Mouse (Mus musculus): ENCODE measurements at regions not wholly inside any gene's neighbourhood (a gene's known extent, or its start where the extent isn't known, plus 50 kb on each side); places are given as distances from the start of the nearest gene placed in this dataset.

DNA sequence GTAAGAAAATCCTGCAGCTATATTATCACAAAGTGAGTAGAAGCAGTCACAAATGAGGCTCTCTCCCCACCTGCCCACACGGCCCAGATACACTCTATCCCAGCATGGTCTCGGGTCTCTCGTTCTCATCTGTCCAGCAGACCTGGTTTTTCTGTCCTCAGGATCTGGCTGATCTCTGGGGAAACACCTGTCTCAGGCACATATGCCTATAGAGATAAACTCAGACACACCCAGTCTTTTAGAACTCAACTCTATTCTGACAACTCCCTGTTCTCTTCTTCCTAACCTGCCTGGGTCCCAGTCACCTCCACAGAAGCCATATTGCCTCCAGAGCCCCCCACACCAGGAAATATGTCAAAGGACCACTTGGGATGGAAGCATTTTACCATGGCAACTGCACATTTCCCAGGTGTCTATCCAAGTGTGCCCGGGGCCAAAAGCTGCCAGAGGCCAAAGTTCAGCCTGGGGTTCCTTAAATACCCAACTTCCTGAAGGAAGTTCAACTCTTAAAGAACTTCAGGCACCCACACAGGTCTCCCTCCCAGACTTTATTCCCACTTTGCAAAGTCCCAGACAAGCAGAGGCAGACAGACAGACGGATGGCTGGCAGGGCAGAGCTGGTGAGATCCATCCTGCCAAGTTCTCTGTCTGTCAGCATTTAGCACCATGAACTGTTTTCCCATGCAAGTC, 279.0 kb downstream of the Cdh26 start:
- no peaks in the 10 kb centered on the region for H3K9me3 ChIP-seq (ENCODE audit: control insufficient read depth, low read length)
- no peak overlapping the region for H3K27ac ChIP-seq (ENCODE audit: low read length)
- H3K9ac ChIP-seq (replicated peaks; ENCODE audit: low read depth, low read length): no peak overlapping the region
- WGBS: 84% methylated on average over 5 of the region's 5 CpGs
- no peak overlapping the region for H3K4me3 ChIP-seq (replicated peaks; ENCODE audit: low read length)
- no peaks in the 10 kb centered on the region for H3K27me3 ChIP-seq (replicated peaks; ENCODE audit: control insufficient read depth, insufficient read depth, low read length)
- ATAC-seq: no peak
- no peak overlapping the region for H3K4me2 ChIP-seq (ENCODE audit: low read length)
- no peaks in the 10 kb centered on the region for H3K36me3 ChIP-seq (ENCODE audit: control insufficient read depth, insufficient read depth)
- no peaks in the 10 kb centered on the region for H3K4me1 ChIP-seq (replicated peaks; ENCODE audit: control insufficient read depth, insufficient read depth, low read length)

GRCm38 (mm10) chr2:178710001-178710400, 279.7 kb downstream of the Cdh26 start:
- H3K9ac ChIP-seq (replicated peaks; ENCODE audit: low read depth, low read length): no peak overlapping the region
- H3K4me2 ChIP-seq (ENCODE audit: low read length): no peak overlapping the region
- H3K4me1 ChIP-seq (replicated peaks; ENCODE audit: control insufficient read depth, insufficient read depth, low read length): no peaks in the 10 kb centered on the region
- no peak overlapping the region for H3K27ac ChIP-seq (ENCODE audit: low read length)
- 92% methylated on average over 3 of the region's 3 CpGs for WGBS
- no peaks in the 10 kb centered on the region for H3K27me3 ChIP-seq (replicated peaks; ENCODE audit: control insufficient read depth, insufficient read depth, low read length)
- no peaks in the 10 kb centered on the region for H3K36me3 ChIP-seq (ENCODE audit: control insufficient read depth, insufficient read depth)
- no peaks in the 10 kb centered on the region for H3K9me3 ChIP-seq (ENCODE audit: control insufficient read depth, low read length)
- no peak overlapping the region for H3K4me3 ChIP-seq (replicated peaks; ENCODE audit: low read length)
- no peak for ATAC-seq

- no peak overlapping the region for H3K9ac ChIP-seq (replicated peaks; ENCODE audit: low read depth, low read length)
- WGBS: 22% methylated on average over 5 of the region's 5 CpGs
- H3K4me2 ChIP-seq (ENCODE audit: low read length): no peak overlapping the region
- H3K4me1 ChIP-seq (replicated peaks; ENCODE audit: control insufficient read depth, insufficient read depth, low read length): no peaks in the 10 kb centered on the region
- no peaks in the 10 kb centered on the region for H3K27me3 ChIP-seq (replicated peaks; ENCODE audit: control insufficient read depth, insufficient read depth, low read length)
- H3K27ac ChIP-seq (ENCODE audit: low read length): no peak overlapping the region
- peak; percentile 57; the same call in 1 of the 2 replicates for ATAC-seq
- no peak overlapping the region for H3K4me3 ChIP-seq (replicated peaks; ENCODE audit: low read length)
- H3K9me3 ChIP-seq (ENCODE audit: control insufficient read depth, low read length): no peaks in the 10 kb centered on the region
- no peaks in the 10 kb centered on the region for H3K36me3 ChIP-seq (ENCODE audit: control insufficient read depth, insufficient read depth)
These were observed 281.3 kb downstream of the Cdh26 start for GRCm38 (mm10) chr2:178711587-178712080.

DNA sequence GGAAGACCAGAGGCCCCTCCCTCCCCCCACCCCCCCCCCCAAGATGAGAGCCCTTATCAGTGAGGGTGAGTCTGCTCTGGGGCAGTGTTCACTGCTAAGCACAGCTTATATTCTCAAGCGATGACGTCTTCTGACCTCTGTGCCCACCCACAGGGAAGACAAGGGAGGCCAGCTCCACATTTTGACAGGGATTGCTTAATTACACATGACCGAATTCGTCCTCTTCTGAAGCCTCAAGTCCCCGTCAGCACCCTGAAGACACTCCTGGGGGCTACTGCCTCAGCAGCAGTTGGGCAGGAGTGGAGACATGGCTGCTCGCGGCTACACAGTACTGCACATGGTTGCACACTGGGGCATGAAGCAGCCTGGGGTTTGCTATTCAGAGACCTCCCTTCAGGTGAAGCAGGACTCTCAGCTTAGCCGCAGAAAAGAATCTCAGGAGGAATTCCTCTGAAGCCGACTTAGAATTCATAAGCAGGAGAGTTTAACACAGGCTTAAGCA, 282.1 kb downstream of the Cdh26 start:
- WGBS: 44% methylated on average over 9 of the region's 9 CpGs

GRCm38 (mm10) chr2:178715500-178716245, 285.3 kb downstream of the Cdh26 start:
- Histone ChIP-seq H3K9me3 (ENCODE audit: control insufficient read depth, low read length) (no peaks in the 10 kb centered on the region), H3K9ac (replicated peaks; ENCODE audit: low read depth, low read length) (no peak overlapping the region), H3K36me3 (ENCODE audit: control insufficient read depth, insufficient read depth) (no peaks in the 10 kb centered on the region), H3K4me3 (replicated peaks; ENCODE audit: low read length) (no peak overlapping the region), H3K27me3 (replicated peaks; ENCODE audit: control insufficient read depth, insufficient read depth, low read length) (no peaks in the 10 kb centered on the region), H3K27ac (ENCODE audit: low read length) (no peak overlapping the region), H3K4me2 (ENCODE audit: low read length) (no peak overlapping the region), H3K4me1 (replicated peaks; ENCODE audit: control insufficient read depth, insufficient read depth, low read length) (no peaks in the 10 kb centered on the region)
- 78% methylated on average over 5 of the region's 5 CpGs for WGBS
- ATAC-seq: no peak

More for the DNA sequence above, 282.1 kb downstream of the Cdh26 start:
- H3K36me3 ChIP-seq (ENCODE audit: control insufficient read depth, insufficient read depth): no peaks in the 10 kb centered on the region
- H3K27me3 ChIP-seq (replicated peaks; ENCODE audit: control insufficient read depth, insufficient read depth, low read length): no peaks in the 10 kb centered on the region
- no peaks in the 10 kb centered on the region for H3K4me1 ChIP-seq (replicated peaks; ENCODE audit: control insufficient read depth, insufficient read depth, low read length)
- H3K9me3 ChIP-seq (ENCODE audit: control insufficient read depth, low read length): no peaks in the 10 kb centered on the region
- no peak for ATAC-seq
- H3K4me2 ChIP-seq (ENCODE audit: low read length): no peak overlapping the region
- H3K27ac ChIP-seq (ENCODE audit: low read length): no peak overlapping the region
- no peak overlapping the region for H3K4me3 ChIP-seq (replicated peaks; ENCODE audit: low read length)
- H3K9ac ChIP-seq (replicated peaks; ENCODE audit: low read depth, low read length): no peak overlapping the region

DNA sequence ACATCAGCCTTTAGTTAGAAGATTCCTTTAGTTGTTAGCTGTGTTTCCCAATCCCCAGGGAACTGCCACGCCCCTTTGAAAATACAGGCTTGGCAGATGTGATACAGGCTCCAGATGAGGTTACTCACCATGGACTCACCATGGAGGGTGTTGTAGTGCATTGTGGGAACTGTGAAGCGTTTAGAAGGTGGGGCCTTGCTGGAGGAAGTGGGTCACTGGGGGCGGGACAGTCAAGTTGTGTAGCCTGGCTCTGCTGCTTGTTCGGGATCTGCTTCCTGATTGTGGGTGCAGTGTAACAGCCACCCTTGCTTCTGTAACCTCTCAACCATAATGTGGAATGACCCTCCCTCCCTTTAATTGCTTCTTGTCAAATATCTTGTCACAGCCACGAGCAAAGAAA, 287.7 kb downstream of the Cdh26 start:
- no peak overlapping the region for H3K9ac ChIP-seq (replicated peaks; ENCODE audit: low read depth, low read length)
- H3K4me3 ChIP-seq (replicated peaks; ENCODE audit: low read length): no peak overlapping the region
- H3K27ac ChIP-seq (ENCODE audit: low read length): no peak overlapping the region
- no peak for ATAC-seq
- H3K27me3 ChIP-seq (replicated peaks; ENCODE audit: control insufficient read depth, insufficient read depth, low read length): no peaks in the 10 kb centered on the region
- no peaks in the 10 kb centered on the region for H3K9me3 ChIP-seq (ENCODE audit: control insufficient read depth, low read length)
- H3K4me2 ChIP-seq (ENCODE audit: low read length): no peak overlapping the region
- no peaks in the 10 kb centered on the region for H3K36me3 ChIP-seq (ENCODE audit: control insufficient read depth, insufficient read depth)
- no peaks in the 10 kb centered on the region for H3K4me1 ChIP-seq (replicated peaks; ENCODE audit: control insufficient read depth, insufficient read depth, low read length)
- WGBS: 87% methylated on average over 5 of the region's 5 CpGs

DNA sequence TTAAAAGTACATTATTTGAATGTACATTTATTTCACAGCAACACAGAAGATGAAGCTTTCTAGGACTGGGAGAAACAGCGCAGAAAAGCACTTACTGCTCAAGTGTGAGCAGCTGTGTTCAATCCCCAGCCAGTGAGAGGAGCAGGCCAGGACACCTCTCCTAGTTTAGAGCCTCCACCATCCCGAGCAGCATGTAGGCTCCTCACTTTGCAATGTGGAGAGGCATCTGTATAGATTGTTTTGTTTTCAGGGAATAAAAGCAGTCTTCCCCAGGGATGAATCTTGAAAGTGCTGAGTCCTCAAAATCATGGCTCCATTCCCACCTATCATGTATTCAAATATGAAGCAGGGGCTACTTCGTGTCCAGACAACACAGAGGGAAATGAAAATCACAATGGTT, 293.1 kb downstream of the Cdh26 start:
- H3K36me3 ChIP-seq (ENCODE audit: control insufficient read depth, insufficient read depth): no peaks in the 10 kb centered on the region
- ATAC-seq: no peak
- H3K4me1 ChIP-seq (replicated peaks; ENCODE audit: control insufficient read depth, insufficient read depth, low read length): peaks cover 8% of the 10 kb centered on the region
- H3K9me3 ChIP-seq (ENCODE audit: control insufficient read depth, low read length): no peaks in the 10 kb centered on the region
- no peak overlapping the region for H3K4me3 ChIP-seq (replicated peaks; ENCODE audit: low read length)
- H3K27me3 ChIP-seq (replicated peaks; ENCODE audit: control insufficient read depth, insufficient read depth, low read length): no peaks in the 10 kb centered on the region
- H3K27ac ChIP-seq (ENCODE audit: low read length): no peak overlapping the region
- H3K9ac ChIP-seq (replicated peaks; ENCODE audit: low read depth, low read length): no peak overlapping the region
- no peak overlapping the region for H3K4me2 ChIP-seq (ENCODE audit: low read length)
- WGBS: 59% methylated on average over 3 of the region's 3 CpGs

DNA sequence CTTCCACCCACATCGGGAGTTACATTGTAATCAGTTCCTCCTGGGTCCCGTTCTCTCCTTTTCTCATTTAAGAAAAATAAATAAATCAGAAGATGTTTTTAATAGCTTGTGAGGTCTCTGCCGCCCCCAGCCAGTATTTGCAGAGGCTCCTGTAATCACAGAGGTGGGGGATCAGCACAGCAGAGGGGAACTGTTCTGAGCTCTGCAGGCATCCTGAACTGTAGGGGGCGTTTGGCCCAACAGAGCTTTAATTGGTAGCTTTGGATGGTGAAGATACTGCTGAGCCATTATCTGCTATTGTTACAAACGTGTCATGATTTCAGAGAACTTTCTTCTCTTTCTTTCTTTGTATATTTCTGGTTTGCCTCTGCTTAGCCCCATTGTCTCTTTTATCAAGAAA, 293.9 kb downstream of the Cdh26 start:
- Histone ChIP-seq H3K4me3 (replicated peaks; ENCODE audit: low read length) (no peak overlapping the region), H3K9ac (replicated peaks; ENCODE audit: low read depth, low read length) (no peak overlapping the region), H3K4me2 (ENCODE audit: low read length) (no peak overlapping the region), H3K27me3 (replicated peaks; ENCODE audit: control insufficient read depth, insufficient read depth, low read length) (no peaks in the 10 kb centered on the region; the same call in 1 of the 2 replicates), H3K27ac (ENCODE audit: low read length) (no peak overlapping the region), H3K4me1 (replicated peaks; ENCODE audit: control insufficient read depth, insufficient read depth, low read length) (peaks cover 12% of the 10 kb centered on the region), H3K36me3 (ENCODE audit: control insufficient read depth, insufficient read depth) (no peaks in the 10 kb centered on the region), H3K9me3 (ENCODE audit: control insufficient read depth, low read length) (no peaks in the 10 kb centered on the region)
- 19% methylated on average over 5 of the region's 5 CpGs for WGBS
- ATAC-seq: no peak

- Histone ChIP-seq H3K4me3 (replicated peaks; ENCODE audit: low read length) (no peak overlapping the region), H3K9ac (replicated peaks; ENCODE audit: low read depth, low read length) (no peak overlapping the region), H3K27ac (ENCODE audit: low read length) (no peak overlapping the region), H3K4me1 (replicated peaks; ENCODE audit: control insufficient read depth, insufficient read depth, low read length) (peaks cover 12% of the 10 kb centered on the region), H3K4me2 (ENCODE audit: low read length) (0 out of 2 replicates have a peak overlapping the region, but pooled peaks have one; percentile 24), H3K9me3 (ENCODE audit: control insufficient read depth, low read length) (no peaks in the 10 kb centered on the region), H3K36me3 (ENCODE audit: control insufficient read depth, insufficient read depth) (no peaks in the 10 kb centered on the region), H3K27me3 (replicated peaks; ENCODE audit: control insufficient read depth, insufficient read depth, low read length) (no peaks in the 10 kb centered on the region; the same call in 1 of the 2 replicates)
- WGBS: 5% methylated on average over 17 of the region's 17 CpGs
- ATAC-seq: peak; percentile 52; the same call in 1 of the 2 replicates
These were observed 297.8 kb downstream of the Cdh26 start for GRCm38 (mm10) chr2:178727930-178728793.

All from forebrain, embryonic 16.5 days (tissue).